Mouse (Mus musculus): ENCODE results near the gene Pkp4.

Gene Pkp4

GRCm38 (mm10) chr2:59219997-59220789, 59.5 kb downstream of the Pkp4 start:
- peak; percentile 9 for DNase-seq (ENCODE audit: low spot score)

GRCm38 (mm10) chr2:59226383-59226782, 65.7 kb downstream of the Pkp4 start:
- DNase-seq (ENCODE audit: low spot score): no peak

- DNase-seq (ENCODE audit: low spot score): no peak
These were observed 66.4 kb downstream of the Pkp4 start for GRCm38 (mm10) chr2:59227011-59227410.

- DNase-seq (ENCODE audit: low spot score): no peak
These were observed 67.0 kb downstream of the Pkp4 start for GRCm38 (mm10) chr2:59227508-59228263.

GRCm38 (mm10) chr2:59229250-59229895, 68.7 kb downstream of the Pkp4 start:
- no peak for DNase-seq (ENCODE audit: low spot score)

GRCm38 (mm10) chr2:59230656-59231055, 70.0 kb downstream of the Pkp4 start:
- no peak for DNase-seq (ENCODE audit: low spot score)

GRCm38 (mm10) chr2:59231514-59231913, 70.9 kb downstream of the Pkp4 start:
- no peak for DNase-seq (ENCODE audit: low spot score)

GRCm38 (mm10) chr2:59233294-59233923, 72.8 kb downstream of the Pkp4 start:
- no peak for DNase-seq (ENCODE audit: low spot score)

GRCm38 (mm10) chr2:59233936-59234335, 73.3 kb downstream of the Pkp4 start:
- no peak for DNase-seq (ENCODE audit: low spot score)

- no peak for DNase-seq (ENCODE audit: low spot score)
These were observed 73.9 kb downstream of the Pkp4 start for GRCm38 (mm10) chr2:59234537-59234936.

GRCm38 (mm10) chr2:59239841-59240395, 79.3 kb downstream of the Pkp4 start:
- no peak for DNase-seq (ENCODE audit: low spot score)

- DNase-seq (ENCODE audit: low spot score): no peak
These were observed 81.5 kb downstream of the Pkp4 start for GRCm38 (mm10) chr2:59242117-59242516.

- no peak for DNase-seq (ENCODE audit: low spot score)
These were observed 83.8 kb downstream of the Pkp4 start for GRCm38 (mm10) chr2:59244273-59245097.

GRCm38 (mm10) chr2:59245098-59245388, 84.4 kb downstream of the Pkp4 start:
- DNase-seq (ENCODE audit: low spot score): no peak

- no peak for DNase-seq (ENCODE audit: low spot score)
These were observed 88.2 kb downstream of the Pkp4 start for GRCm38 (mm10) chr2:59248806-59249205.

- no peak for DNase-seq (ENCODE audit: low spot score)
These were observed 92.2 kb downstream of the Pkp4 start for GRCm38 (mm10) chr2:59252818-59253217.

GRCm38 (mm10) chr2:59253435-59253834, 92.8 kb downstream of the Pkp4 start:
- DNase-seq (ENCODE audit: low spot score): no peak

- DNase-seq (ENCODE audit: low spot score): no peak
These were observed 98.2 kb downstream of the Pkp4 start for GRCm38 (mm10) chr2:59258821-59259231.

GRCm38 (mm10) chr2:59259346-59259745, 98.7 kb downstream of the Pkp4 start:
- DNase-seq (ENCODE audit: low spot score): no peak

GRCm38 (mm10) chr2:59261203-59261602, 100.6 kb downstream of the Pkp4 start:
- DNase-seq (ENCODE audit: low spot score): no peak

GRCm38 (mm10) chr2:59266428-59266827, 105.8 kb downstream of the Pkp4 start:
- no peak for DNase-seq (ENCODE audit: low spot score)
